Mouse (Mus musculus) thymus, postnatal 36 days (tissue): ENCODE data around the gene Tspan15.

Experiments used
- DNase-seq, 2 experiments: peaks; one replicate each; pipeline ENCODE4 v3.0.0; 2022; ENCODE audit warnings: mixed read lengths in 2 of 2

Tspan15 gene

GRCm38 (mm10) chr10:62225839-62226238 is 5.2 kb downstream of the Tspan15 start:
- no peak for DNase-seq

- no peak for DNase-seq
Observed at GRCm38 (mm10) chr10:62224231-62224630, 6.8 kb downstream of the Tspan15 start.

GRCm38 (mm10) chr10:62222777-62223176 is 8.3 kb downstream of the Tspan15 start:
- no peak for DNase-seq

- no peak for DNase-seq
Observed at GRCm38 (mm10) chr10:62221647-62222046, 9.4 kb downstream of the Tspan15 start.

GRCm38 (mm10) chr10:62220732-62221514 is 10.1 kb downstream of the Tspan15 start:
- no peak for DNase-seq

GRCm38 (mm10) chr10:62218789-62219172 is 12.3 kb downstream of the Tspan15 start:
- DNase-seq, result no peak

- no peak for DNase-seq
Observed at GRCm38 (mm10) chr10:62218044-62218788, 12.8 kb downstream of the Tspan15 start.

- no peak for DNase-seq
Observed at GRCm38 (mm10) chr10:62217196-62217595, 13.9 kb downstream of the Tspan15 start.

- no peak for DNase-seq
Observed at GRCm38 (mm10) chr10:62216595-62216994, 14.5 kb downstream of the Tspan15 start.

- no peak for DNase-seq
Observed at GRCm38 (mm10) chr10:62215633-62216032, 15.4 kb downstream of the Tspan15 start.

- DNase-seq, result peak in 1 of 2 experiments; percentile 42
Observed at GRCm38 (mm10) chr10:62215169-62215616, 15.9 kb downstream of the Tspan15 start.

GRCm38 (mm10) chr10:62211310-62211709 is 19.7 kb downstream of the Tspan15 start:
- DNase-seq, result no peak

- DNase-seq, result no peak
Observed at GRCm38 (mm10) chr10:62208241-62208896, 22.7 kb downstream of the Tspan15 start.

- no peak for DNase-seq
Observed at GRCm38 (mm10) chr10:62202574-62202973, 28.5 kb downstream of the Tspan15 start.

GRCm38 (mm10) chr10:62198891-62199290 is 32.2 kb downstream of the Tspan15 start:
- DNase-seq, result no peak

GRCm38 (mm10) chr10:62197403-62197802 is 33.6 kb downstream of the Tspan15 start:
- no peak for DNase-seq

- DNase-seq, result no peak
Observed at GRCm38 (mm10) chr10:62195376-62195775, 35.7 kb downstream of the Tspan15 start.

- DNase-seq, result no peak
Observed at GRCm38 (mm10) chr10:62194946-62195345, 36.1 kb downstream of the Tspan15 start.

- no peak for DNase-seq
Observed at GRCm38 (mm10) chr10:62194461-62194860, 36.6 kb downstream of the Tspan15 start.

GRCm38 (mm10) chr10:62194043-62194442 is 37.0 kb downstream of the Tspan15 start:
- DNase-seq, result no peak

- no peak for DNase-seq
Observed at GRCm38 (mm10) chr10:62192701-62193157, 38.3 kb downstream of the Tspan15 start.

GRCm38 (mm10) chr10:62190821-62191220 is 40.2 kb downstream of the Tspan15 start:
- peak; percentile 23 to 53 for DNase-seq

GRCm38 (mm10) chr10:62189910-62190309 is 41.1 kb downstream of the Tspan15 start:
- DNase-seq, result peak; percentile 23 to 36
